Mouse (Mus musculus) bone marrow, adult 2 months (tissue): ENCODE results near the gene Ushbp1.

Experiments
- CTCF ChIP-seq: fragments of 200-500 bp; IDR thresholded peaks from 2 replicates; pipeline ENCODE4 v1.5.1; 2011; ENCODE audit warnings: low read length, control low read depth; ENCODE audit not compliant: control insufficient read depth, insufficient read depth
- POLR2A ChIP-seq: fragments of 200-500 bp; IDR thresholded peaks from 2 replicates; pipeline ENCODE4 v1.6.1; 2011; ENCODE audit warnings: low read depth, mild to moderate bottlenecking, control low read depth, low read length, borderline replicate concordance; ENCODE audit not compliant: control insufficient read depth

DNA sequence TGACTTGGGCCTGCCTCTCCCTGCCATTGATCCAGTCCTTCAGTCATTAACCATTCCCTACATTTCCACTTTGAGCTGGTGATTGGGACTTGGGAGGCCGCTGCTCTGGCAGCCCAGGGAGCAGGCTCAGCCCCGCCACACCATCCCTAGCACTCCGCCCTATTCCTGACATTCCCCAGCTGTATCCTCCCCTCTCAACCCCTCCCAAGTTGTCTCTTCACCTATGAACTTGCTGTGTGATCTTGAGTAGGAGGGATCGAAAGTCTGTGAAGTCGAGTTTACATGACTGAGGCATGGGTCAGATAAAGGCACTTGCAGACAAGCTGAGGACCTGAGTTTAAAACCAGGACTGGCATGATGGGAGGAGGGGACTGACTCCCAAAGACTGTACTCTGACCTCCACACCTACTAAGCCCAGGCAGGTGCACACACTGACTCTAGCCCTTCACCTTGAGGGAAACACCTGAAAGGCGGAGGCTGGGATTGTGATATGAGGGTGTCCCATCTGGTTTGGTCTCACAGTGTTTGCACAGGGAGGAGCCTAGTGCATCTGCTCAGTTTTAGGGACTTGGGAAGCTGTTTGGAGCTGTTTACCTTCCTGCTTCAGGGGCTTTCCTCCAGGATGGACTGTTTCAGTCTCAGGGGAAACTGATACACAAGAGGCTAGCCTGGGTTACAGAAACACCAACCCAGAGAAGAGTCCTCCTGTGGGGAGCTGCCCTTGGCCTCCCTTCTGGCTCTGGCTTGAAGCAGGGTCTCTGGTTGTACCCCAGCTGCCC lies 7.7 kb upstream of the Ushbp1 start:
- TF ChIP-seq CTCF, result no peak
- TF ChIP-seq POLR2A, result no peak
